Mouse (Mus musculus) limb, embryonic 14.5 days (tissue): ENCODE measurements around the gene Tmem45a2. TPM values are rescaled to one million over a fixed set of nuclear protein-coding genes. Genes with fewer than 3 reads are reported as not detected.
"Not testable (repeated sequence)": the region's sequence is repeated elsewhere in the genome, so short reads cannot be mapped to it uniquely, and the experiment has no call there.

Source experiments
- ATAC-seq: fragments of 200-750 bp; cut with Nextera tagmentation; 2 replicates; pipeline ENCODE4 v1.8.0; 2017; ENCODE audit warnings: low read depth, moderate number of reproducible peaks, moderate TSS enrichment; ENCODE audit not compliant: low FRiP score
- DNase-seq: peaks from one replicate; pipeline ENCODE4 v3.0.0-alpha.2; 2015; ENCODE audit warnings: low spot score
- H3K27ac ChIP-seq: fragments of 300-500 bp; sonication (generic); replicated peaks from 2 replicates; pipeline ENCODE4 v1.5.1; 2014; ENCODE audit warnings: low read depth, mild to moderate bottlenecking, low read length, moderate library complexity, mixed read lengths
- H3K27me3 ChIP-seq: fragments of 300-500 bp; sonication (generic); 2 replicates; pipeline ENCODE4 v1.6.1; 2014; ENCODE audit warnings: low read length, mixed read lengths; ENCODE audit not compliant: control insufficient read depth, insufficient read depth
- H3K36me3 ChIP-seq: fragments of 300-500 bp; sonication (generic); 2 replicates; pipeline ENCODE4 v1.6.1; 2014; ENCODE audit warnings: mild to moderate bottlenecking, low read length, moderate library complexity, mixed read lengths; ENCODE audit not compliant: control insufficient read depth, insufficient read depth
- H3K4me1 ChIP-seq: fragments of 300-500 bp; sonication (generic); 2 replicates; pipeline ENCODE4 v1.6.1; 2014; ENCODE audit warnings: antibody characterized with exemption, low read length, mixed read lengths; ENCODE audit not compliant: control insufficient read depth, insufficient read depth
- H3K4me2 ChIP-seq: fragments of 300-500 bp; sonication (generic); replicated peaks from 2 replicates; pipeline ENCODE4 v1.6.1; 2014; ENCODE audit warnings: low read depth, mild to moderate bottlenecking, low read length, moderate library complexity; ENCODE audit not compliant: severe bottlenecking
- H3K4me3 ChIP-seq: fragments of 300-500 bp; sonication (generic); replicated peaks from 2 replicates; pipeline ENCODE4 v1.5.1; 2014; ENCODE audit warnings: low read length
- H3K9ac ChIP-seq: fragments of 300-500 bp; sonication (generic); 2 replicates; pipeline ENCODE4 v1.6.1; 2014; ENCODE audit warnings: mild to moderate bottlenecking, low read depth, low read length, moderate library complexity; ENCODE audit not compliant: severe bottlenecking
- H3K9me3 ChIP-seq: fragments of 300-500 bp; sonication (generic); 2 replicates; pipeline ENCODE4 v1.6.1; 2016; ENCODE audit warnings: low read length; ENCODE audit not compliant: control insufficient read depth
- POLR2A ChIP-seq: fragments of 200-500 bp; IDR thresholded peaks from 2 replicates; pipeline ENCODE4 v1.8.0; 2012; ENCODE audit warnings: inconsistent platforms, mild to moderate bottlenecking, moderate library complexity, borderline replicate concordance; ENCODE audit not compliant: insufficient read depth, insufficient read length; ENCODE audit errors: extremely low read depth
- WGBS: fragments of 180-500 bp; shearing (Covaris S2); extraction: QIAGEN DNeasy Blood & Tissue Kit; methylation state at CpG from one replicate; pipeline ENCODE4 v1.1.7; 2014; 5-methylcytosine and 5-hydroxymethylcytosine counted together
- polyA plus RNA-seq, 2 experiments: library from polyadenylated mRNA; depleted of rRNA in 1 of 2; stranded (reverse) in 1 of 2; unstranded in 1 of 2; fragments of >200 nt; fragmentation: Nextera tagmentation in 1 of 2; extraction: Ambion mirVana in 1 of 2; gene quantifications; 2 replicates each; pipeline versions ENCODE4 v1.2.1 to v1.2.3; 2012 to 2014

Gene Tmem45a2
- polyA plus RNA-seq, 2 experiments, result not detected

- no peak for ATAC-seq
Observed at GRCm38 (mm10) chr16:57030150-57030885, 40.9 kb downstream of the Tmem45a2 start.

DNA sequence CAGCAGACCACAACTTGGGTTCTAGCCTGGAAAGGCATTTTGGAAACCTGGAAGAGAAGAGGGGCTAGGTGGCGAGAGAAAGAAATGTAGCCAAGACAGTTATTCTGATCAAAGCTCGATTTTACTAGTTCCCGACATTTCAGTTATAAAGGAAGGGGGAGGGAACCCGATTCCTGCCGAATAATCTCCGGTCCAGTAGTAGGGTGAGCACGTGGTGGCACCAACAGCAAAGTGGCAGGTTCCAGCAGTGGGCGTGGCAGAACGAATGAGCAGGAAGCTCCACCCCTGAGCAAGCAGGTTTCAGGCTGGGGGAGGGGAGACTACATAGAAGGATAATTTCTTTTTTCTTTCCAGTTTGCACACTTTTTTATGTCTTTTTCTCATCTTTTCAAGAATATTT, 72.9 kb downstream of the Tmem45a2 start:
- H3K9me3 ChIP-seq, H3K4me1 ChIP-seq, H3K9ac ChIP-seq, H3K4me3 ChIP-seq, H3K27ac ChIP-seq, H3K36me3 ChIP-seq, H3K4me2 ChIP-seq, ATAC-seq, DNase-seq, H3K27me3 ChIP-seq: not testable (repeated sequence)
- WGBS, result 92% methylated on average over 9 of the region's 9 CpGs

More at GRCm38 (mm10) chr16:57030150-57030885, 40.9 kb downstream of the Tmem45a2 start:
- H3K27ac ChIP-seq, result no peak overlapping the region
- 70% methylated on average over 6 of the region's 7 CpGs for WGBS
- H3K36me3 ChIP-seq, result no peaks in the 10 kb centered on the region
- no peaks in the 10 kb centered on the region for H3K4me1 ChIP-seq
- no peak overlapping the region for H3K9ac ChIP-seq
- no peaks in the 10 kb centered on the region for H3K9me3 ChIP-seq
- H3K27me3 ChIP-seq, result no peaks in the 10 kb centered on the region
- DNase-seq, result no peak
- no peak overlapping the region for H3K4me3 ChIP-seq
- TF ChIP-seq POLR2A, result no peak
- H3K4me2 ChIP-seq, result no peak overlapping the region

Other genes with a start within 250 kb of the Tmem45a2 start
- gene Tmem45a, start 185.2 kb downstream of the Tmem45a2 start, polyA plus RNA-seq (2012; rRNA removed), result 36.4 and 40.5 TPM in 2 replicates
- gene Tmem45a, start 185.2 kb downstream of the Tmem45a2 start, polyA plus RNA-seq (2014; fragmentation: Nextera tagmentation; extraction: Ambion mirVana), result 80.3 and 99.4 TPM in 2 replicates
- 0.10 TPM in 1 of 2 replicates, not detected in the other for gene Lnp1, start 143.3 kb downstream of the Tmem45a2 start, polyA plus RNA-seq (2012; rRNA removed)
- gene Lnp1, start 143.3 kb downstream of the Tmem45a2 start, polyA plus RNA-seq (2014; fragmentation: Nextera tagmentation; extraction: Ambion mirVana), result not detected in 2 replicates
- gene Tomm70a, start 50.3 kb upstream of the Tmem45a2 start, polyA plus RNA-seq (2012; rRNA removed), result 26.3 and 31.1 TPM in 2 replicates
- 47.6 and 50.5 TPM in 2 replicates for gene Tomm70a, start 50.3 kb upstream of the Tmem45a2 start, polyA plus RNA-seq (2014; fragmentation: Nextera tagmentation; extraction: Ambion mirVana)
- 46.4 and 54.7 TPM in 2 replicates for gene Nit2, start 96.0 kb upstream of the Tmem45a2 start, polyA plus RNA-seq (2012; rRNA removed)
- 83.0 and 91.5 TPM in 2 replicates for gene Nit2, start 96.0 kb upstream of the Tmem45a2 start, polyA plus RNA-seq (2014; fragmentation: Nextera tagmentation; extraction: Ambion mirVana)
- gene Tbc1d23, start 160.1 kb upstream of the Tmem45a2 start, polyA plus RNA-seq (2012; rRNA removed), result 46.6 and 51.5 TPM in 2 replicates
- gene Tbc1d23, start 160.1 kb upstream of the Tmem45a2 start, polyA plus RNA-seq (2014; fragmentation: Nextera tagmentation; extraction: Ambion mirVana), result 38.9 and 44.0 TPM in 2 replicates
- 0.08 and 0.35 TPM in 2 replicates for gene Tmem30c, start 221.5 kb upstream of the Tmem45a2 start, polyA plus RNA-seq (2012; rRNA removed)
- gene Tmem30c, start 221.5 kb upstream of the Tmem45a2 start, polyA plus RNA-seq (2014; fragmentation: Nextera tagmentation; extraction: Ambion mirVana), result not detected in 2 replicates